Mouse (Mus musculus) lung, postnatal 36 days (tissue): Measurements from ENCODE around the gene Olfr1200.

Experiments used
- DNase-seq: peaks from one replicate; pipeline ENCODE4 v3.0.0; 2022; ENCODE audit warnings: mixed read lengths

Gene Olfr1200

DNA sequence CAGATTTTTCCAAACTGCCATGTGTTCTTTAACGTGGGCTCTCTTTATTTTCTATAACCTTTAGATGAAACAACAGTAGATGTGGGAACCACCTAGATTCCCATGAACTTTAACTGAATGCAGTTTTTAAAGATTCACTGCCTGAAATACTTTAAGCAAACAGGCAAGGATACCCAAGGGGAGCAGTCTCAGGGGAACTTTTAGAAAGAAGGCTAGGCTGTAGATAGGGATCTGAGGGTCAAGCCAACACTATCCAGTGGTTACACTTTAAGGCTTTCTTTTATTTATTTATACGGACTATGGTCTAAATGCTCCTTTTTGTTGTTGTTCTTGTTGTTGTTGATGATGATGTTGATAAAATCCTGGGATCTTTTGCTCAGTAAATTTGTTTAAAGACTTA lies at the start of gene Olfr1200:
Gene Olfr1200, minus strand, starts transcription at position 101 of the 400 bp plus-strand sequence.
- no peak for DNase-seq

GRCm38 (mm10) chr2:88814196-88814595 lies 43.9 kb upstream of the Olfr1200 start, which contains the start of gene Olfr1202:
Gene Olfr1202, plus strand, starts transcription at chr2:88814496.
- no peak for DNase-seq

DNA sequence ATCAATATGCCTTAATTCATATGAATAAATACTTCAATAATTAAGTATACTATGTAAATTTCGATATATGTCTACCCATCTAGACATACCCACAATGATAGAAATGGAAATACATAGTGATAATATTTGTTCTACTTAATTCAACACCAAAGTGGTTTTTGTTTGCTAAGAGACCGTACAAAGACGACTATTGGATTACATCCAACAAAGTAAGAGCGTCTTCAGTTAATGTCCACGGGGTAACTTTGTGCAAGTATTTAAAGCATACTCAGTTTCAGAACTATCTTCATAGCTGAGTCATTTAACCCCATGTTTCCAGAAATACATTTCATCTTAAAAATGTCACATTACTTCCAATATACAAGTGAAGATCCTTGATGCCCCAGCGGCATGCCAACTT lies 22.4 kb upstream of the Olfr1200 start, which contains the start of gene Olfr1201:
Gene Olfr1201, plus strand, starts transcription at position 301 of the 400 bp plus-strand sequence.
- DNase-seq, result no peak

GRCm38 (mm10) chr2:88760369-88760768 lies 9.9 kb downstream of the Olfr1200 start, which contains the start of gene Olfr1199:
Gene Olfr1199, minus strand, starts transcription at chr2:88760469.
- no peak for DNase-seq

DNA sequence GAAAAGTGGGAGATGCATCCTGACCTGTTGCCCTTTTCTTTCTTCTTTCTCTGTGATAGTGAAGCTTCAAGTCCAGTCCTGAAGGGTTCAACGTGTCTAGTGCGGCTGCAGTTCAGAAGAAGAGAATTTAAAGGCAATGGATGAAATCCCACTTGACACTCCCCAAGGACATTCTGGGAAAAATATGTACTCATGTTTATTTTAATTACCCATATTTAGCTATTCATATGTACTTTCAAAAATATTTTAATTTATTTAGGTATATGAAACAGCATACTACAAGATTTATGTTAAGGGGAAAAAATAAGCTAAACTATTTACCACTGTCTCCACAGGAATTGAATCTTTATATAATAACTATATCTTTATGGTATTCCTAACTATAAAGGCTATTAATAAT lies 19.0 kb downstream of the Olfr1200 start, which contains the start of gene Olfr1198:
Gene Olfr1198, minus strand, starts transcription at position 101 of the 400 bp plus-strand sequence.
- DNase-seq, result no peak

DNA sequence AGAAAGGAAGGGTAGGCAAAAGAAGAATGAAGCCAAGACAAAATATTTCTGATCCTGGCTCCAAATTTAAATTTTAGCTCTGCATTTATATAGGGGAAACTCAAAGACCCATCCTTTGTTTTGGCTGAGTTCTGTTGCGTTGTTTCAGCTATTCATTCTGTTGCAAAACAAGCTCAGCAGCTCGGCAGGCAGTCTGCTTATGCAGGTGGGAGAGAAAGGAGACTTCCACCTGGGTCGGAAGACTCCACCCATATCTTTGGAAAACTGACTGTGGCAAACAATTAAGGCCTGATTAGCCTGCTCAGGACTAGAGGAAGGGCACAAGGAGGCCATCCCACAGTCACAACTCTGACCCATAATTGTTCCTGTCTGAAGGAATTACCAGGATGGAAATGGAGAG lies 26.9 kb downstream of the Olfr1200 start:
- DNase-seq, result no peak

DNA sequence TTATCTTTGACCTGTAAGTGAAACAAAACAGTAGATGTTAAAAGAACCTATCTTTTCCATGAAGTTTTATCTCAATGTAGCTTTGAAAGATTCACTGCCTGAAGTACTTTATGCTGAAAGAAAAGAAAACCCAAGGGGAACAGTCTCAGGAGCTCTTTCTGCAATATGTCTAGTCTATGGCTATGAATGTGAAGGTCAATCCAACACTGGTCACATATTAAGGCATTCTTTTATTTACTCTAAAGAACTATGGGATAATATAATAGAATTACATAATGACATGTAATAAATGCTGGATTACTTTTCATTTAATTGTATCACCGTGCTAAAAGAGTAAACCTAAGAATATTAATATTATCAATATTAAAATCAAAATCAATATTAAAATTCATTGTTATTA lies 38.0 kb downstream of the Olfr1200 start, which contains the start of gene Olfr1197:
Gene Olfr1197, minus strand, starts transcription at position 101 of the 400 bp plus-strand sequence.
- no peak for DNase-seq
